Mouse (Mus musculus): ENCODE data around the gene Gtf2h3.
"Not testable (repeated sequence)": the region's sequence is repeated elsewhere in the genome, so short reads cannot be mapped to it uniquely, and the experiment has no call there.

Gtf2h3 gene

GRCm38 (mm10) chr5:124578633-124579317, at the start of gene Gtf2h3, which contains the start of gene Eif2b1:
Gene Gtf2h3, plus strand, starts transcription at chr5:124579140.
Gene Eif2b1, minus strand, starts transcription at chr5:124579131.
- DNase-seq (ENCODE audit: low spot score), result peak; percentile 71

GRCm38 (mm10) chr5:124529191-124529651, 49.7 kb upstream of the Gtf2h3 start:
- no peak for DNase-seq (ENCODE audit: low spot score)

GRCm38 (mm10) chr5:124529697-124530096, 49.2 kb upstream of the Gtf2h3 start:
- no peak for DNase-seq (ENCODE audit: low spot score)

- DNase-seq (ENCODE audit: low spot score), result no peak
Observed at GRCm38 (mm10) chr5:124530655-124531582, 48.0 kb upstream of the Gtf2h3 start, which contains the start of gene Rilpl1. Gene Rilpl1, minus strand, starts transcription at chr5:124531391.

- DNase-seq (ENCODE audit: low spot score), result no peak
Observed at GRCm38 (mm10) chr5:124531583-124531930, 47.4 kb upstream of the Gtf2h3 start.

GRCm38 (mm10) chr5:124532451-124532850, 46.5 kb upstream of the Gtf2h3 start:
- DNase-seq (ENCODE audit: low spot score), result no peak

GRCm38 (mm10) chr5:124535016-124535415, 43.9 kb upstream of the Gtf2h3 start:
- DNase-seq (ENCODE audit: low spot score), result no peak

GRCm38 (mm10) chr5:124536776-124537175, 42.2 kb upstream of the Gtf2h3 start:
- no peak for DNase-seq (ENCODE audit: low spot score)

- peak; percentile 82 for DNase-seq (ENCODE audit: low spot score)
Observed at GRCm38 (mm10) chr5:124538813-124539792, 39.8 kb upstream of the Gtf2h3 start.

GRCm38 (mm10) chr5:124539905-124540304, 39.0 kb upstream of the Gtf2h3 start:
- DNase-seq (ENCODE audit: low spot score), result no peak

- DNase-seq (ENCODE audit: low spot score), result peak; percentile 86
Observed at GRCm38 (mm10) chr5:124540383-124540786, 38.6 kb upstream of the Gtf2h3 start, which contains the start of gene Tmed2. Gene Tmed2, plus strand, starts transcription at chr5:124540695.

GRCm38 (mm10) chr5:124540905-124541601, 37.9 kb upstream of the Gtf2h3 start:
- DNase-seq (ENCODE audit: low spot score), result no peak

- DNase-seq (ENCODE audit: low spot score), result no peak
Observed at GRCm38 (mm10) chr5:124541602-124541973, 37.4 kb upstream of the Gtf2h3 start.

GRCm38 (mm10) chr5:124550737-124551136, 28.2 kb upstream of the Gtf2h3 start:
- DNase-seq (ENCODE audit: low spot score), result not testable (repeated sequence)

- DNase-seq (ENCODE audit: low spot score), result not testable (repeated sequence)
Observed at GRCm38 (mm10) chr5:124551349-124552093, 27.4 kb upstream of the Gtf2h3 start.

GRCm38 (mm10) chr5:124552094-124552472, 26.9 kb upstream of the Gtf2h3 start:
- no peak for DNase-seq (ENCODE audit: low spot score)

- DNase-seq (ENCODE audit: low spot score), result no peak
Observed at GRCm38 (mm10) chr5:124552558-124553307, 26.2 kb upstream of the Gtf2h3 start, which contains the start of gene Ddx55. Gene Ddx55, plus strand, starts transcription at chr5:124552864.

- DNase-seq (ENCODE audit: low spot score), result no peak
Observed at GRCm38 (mm10) chr5:124553607-124554006, 25.3 kb upstream of the Gtf2h3 start.

GRCm38 (mm10) chr5:124555145-124555544, 23.8 kb upstream of the Gtf2h3 start:
- no peak for DNase-seq (ENCODE audit: low spot score)

Measured in layer of hippocampus, adult 9-10 months (tissue).